Mouse (Mus musculus) lung, embryonic 14.5 days (tissue): Measurements from ENCODE around the gene Mxi1. TPM values are rescaled to one million over a fixed set of nuclear protein-coding genes. Genes with fewer than 3 reads are reported as not detected.
"Not testable (repeated sequence)": the region's sequence is repeated elsewhere in the genome, so short reads cannot be mapped to it uniquely, and the experiment has no call there.

Experiments used
- ATAC-seq: fragments of 200-750 bp; cut with Nextera tagmentation; 2 replicates; pipeline ENCODE4 v1.8.0; 2017; ENCODE audit warnings: mild to moderate bottlenecking, moderate TSS enrichment, moderate library complexity; ENCODE audit not compliant: insufficient read depth
- DNase-seq: peaks from one replicate; pipeline ENCODE4 v3.0.0-alpha.2; 2015
- H3K27ac ChIP-seq: fragments of 300-500 bp; sonication (generic); 2 replicates; pipeline ENCODE4 v1.5.1; 2014; ENCODE audit warnings: low read depth, mild to moderate bottlenecking, moderate library complexity
- H3K27me3 ChIP-seq: fragments of 300-500 bp; sonication (generic); 2 replicates; pipeline ENCODE4 v1.6.1; 2014; ENCODE audit warnings: low read length, control low read depth; ENCODE audit not compliant: insufficient read depth
- H3K36me3 ChIP-seq: fragments of 300-500 bp; sonication (generic); 2 replicates; pipeline ENCODE4 v1.6.1; 2014; ENCODE audit warnings: control low read depth; ENCODE audit not compliant: insufficient read depth
- H3K4me1 ChIP-seq: fragments of 300-500 bp; sonication (generic); 2 replicates; pipeline ENCODE4 v1.6.1; 2014; ENCODE audit warnings: antibody characterized with exemption, control low read depth; ENCODE audit not compliant: insufficient read depth
- H3K4me2 ChIP-seq: fragments of 300-500 bp; sonication (generic); 2 replicates; pipeline ENCODE4 v1.6.1; 2014; ENCODE audit warnings: mild to moderate bottlenecking
- H3K4me3 ChIP-seq: fragments of 300-500 bp; sonication (generic); 2 replicates; pipeline ENCODE4 v1.5.1; 2014; ENCODE audit warnings: low read depth, low read length
- H3K9ac ChIP-seq: fragments of 300-500 bp; sonication (generic); 2 replicates; pipeline ENCODE4 v1.6.1; 2014
- H3K9me3 ChIP-seq: fragments of 300-500 bp; sonication (generic); 2 replicates; pipeline ENCODE4 v1.6.1; 2016; ENCODE audit warnings: low read depth, low read length, control low read depth
- CTCF ChIP-seq: IDR thresholded peaks from 2 replicates; pipeline ENCODE4 v1.5.1; 2016; ENCODE audit warnings: antibody characterized with exemption, low read depth
- WGBS: fragments of 180-500 bp; shearing (Covaris S2); extraction: QIAGEN DNeasy Blood & Tissue Kit; methylation state at CpG from one replicate; pipeline ENCODE4 v1.1.7; 2014; 5-methylcytosine and 5-hydroxymethylcytosine counted together
- polyA plus RNA-seq: library from polyadenylated mRNA; unstranded; fragments of >200 nt; fragmentation: Nextera tagmentation; extraction: Ambion mirVana; gene quantifications from 2 replicates; pipeline ENCODE4 v1.2.1, GENCODE M21; 2014

Gene Mxi1
- polyA plus RNA-seq, 1 experiment from 2014 or later, result 36.7 TPM

- peak overlapping the region; percentile 74; the same call in 1 of the 2 replicates for H3K9ac ChIP-seq
- H3K27me3 ChIP-seq, result no peaks in the 10 kb centered on the region
- H3K4me1 ChIP-seq, result peaks cover 8% of the 10 kb centered on the region; the same call in 1 of the 2 replicates
- ATAC-seq (no peak), DNase-seq (no peak)
- peaks cover 24% of the 10 kb centered on the region for H3K36me3 ChIP-seq
- no peaks in the 10 kb centered on the region for H3K9me3 ChIP-seq
- 77% methylated on average over 5 of the region's 5 CpGs for WGBS
- peak overlapping the region; percentile 100; the same call in 1 of the 2 replicates for H3K4me3 ChIP-seq
- peak overlapping the region; percentile 84 for H3K4me2 ChIP-seq
- no peak for TF ChIP-seq CTCF
- H3K27ac ChIP-seq, result no peak overlapping the region
Measured at GRCm38 (mm10) chr19:53391787-53392186, 81.5 kb downstream of the Mxi1 start.

- Histone ChIP-seq H3K4me1 (peaks cover 8% of the 10 kb centered on the region; the same call in 1 of the 2 replicates), H3K9me3 (no peaks in the 10 kb centered on the region), H3K9ac (no peak overlapping the region), H3K4me3 (no peak overlapping the region), H3K27me3 (no peaks in the 10 kb centered on the region), H3K27ac (no peak overlapping the region), H3K36me3 (peaks cover 13% of the 10 kb centered on the region), H3K4me2 (no peak overlapping the region)
- WGBS, result 65% methylated on average over 8 of the region's 8 CpGs
- no peak for DNase-seq
- no peak for ATAC-seq
- no peak for TF ChIP-seq CTCF
Measured at GRCm38 (mm10) chr19:53392781-53393343, 82.5 kb downstream of the Mxi1 start.

- no peak for TF ChIP-seq CTCF
- no peak overlapping the region for H3K27ac ChIP-seq
- H3K4me3 ChIP-seq, result no peak overlapping the region
- H3K4me1 ChIP-seq, result peaks cover 8% of the 10 kb centered on the region; the same call in 1 of the 2 replicates
- H3K4me2 ChIP-seq, result no peak overlapping the region
- ATAC-seq, result no peak
- no peak for DNase-seq
- H3K36me3 ChIP-seq, result peaks cover 6% of the 10 kb centered on the region
- H3K9me3 ChIP-seq, result no peaks in the 10 kb centered on the region
- no peaks in the 10 kb centered on the region for H3K27me3 ChIP-seq
- no peak overlapping the region for H3K9ac ChIP-seq
Measured at GRCm38 (mm10) chr19:53393646-53394045, 83.3 kb downstream of the Mxi1 start.

GRCm38 (mm10) chr19:53394552-53394951 lies 84.2 kb downstream of the Mxi1 start:
- peak; percentile 92 for DNase-seq
- Histone ChIP-seq H3K27me3 (no peaks in the 10 kb centered on the region), H3K27ac (no peak overlapping the region), H3K36me3 (no peaks in the 10 kb centered on the region), H3K9ac (no peak overlapping the region), H3K4me2 (no peak overlapping the region), H3K4me3 (no peak overlapping the region), H3K9me3 (no peaks in the 10 kb centered on the region), H3K4me1 (peaks cover 5% of the 10 kb centered on the region; the same call in 1 of the 2 replicates)
- no peak for ATAC-seq
- WGBS, result 15% methylated on average over 7 of the region's 7 CpGs
- TF ChIP-seq CTCF, result peak; percentile 81

- ATAC-seq, H3K9ac ChIP-seq, DNase-seq, H3K4me3 ChIP-seq, H3K36me3 ChIP-seq, H3K4me2 ChIP-seq, H3K27me3 ChIP-seq, H3K27ac ChIP-seq, H3K4me1 ChIP-seq, H3K9me3 ChIP-seq: not testable (repeated sequence)
- 61% methylated on average over 3 of the region's 3 CpGs for WGBS
Measured at GRCm38 (mm10) chr19:53394956-53395355, 84.6 kb downstream of the Mxi1 start.

GRCm38 (mm10) chr19:53395805-53396204 lies 85.5 kb downstream of the Mxi1 start:
- WGBS, result 50% methylated on average over 5 of the region's 5 CpGs

GRCm38 (mm10) chr19:53397451-53398233 lies 87.3 kb downstream of the Mxi1 start:
- Histone ChIP-seq H3K4me3 (no peak overlapping the region), H3K27me3 (no peaks in the 10 kb centered on the region), H3K4me2 (no peak overlapping the region), H3K4me1 (no peaks in the 10 kb centered on the region), H3K36me3 (no peaks in the 10 kb centered on the region), H3K9me3 (no peaks in the 10 kb centered on the region), H3K9ac (no peak overlapping the region), H3K27ac (no peak overlapping the region)
- no peak for TF ChIP-seq CTCF
- 81% methylated on average over 12 of the region's 12 CpGs for WGBS
- no peak for ATAC-seq
- DNase-seq, result no peak

More at GRCm38 (mm10) chr19:53395805-53396204, 85.5 kb downstream of the Mxi1 start:
- not testable (repeated sequence) for H3K4me2 ChIP-seq, H3K9ac ChIP-seq, DNase-seq, H3K4me3 ChIP-seq, H3K36me3 ChIP-seq, H3K9me3 ChIP-seq, H3K27ac ChIP-seq, H3K27me3 ChIP-seq, H3K4me1 ChIP-seq, ATAC-seq
